Mouse (Mus musculus): ENCODE data around the gene Ddt. TPM values are rescaled to one million over a fixed set of nuclear protein-coding genes. Genes with fewer than 3 reads are reported as not detected.

The Ddt gene
- total and polyA plus RNA-seq, 3 experiments: 10.8 to 108 (median 73.2) TPM

- no peak overlapping the region for H3K4me3 ChIP-seq (ENCODE audit: low read depth, low read length)
- no peaks in the 10 kb centered on the region for H3K9me3 ChIP-seq (replicated peaks)
- no peaks in the 10 kb centered on the region for H3K36me3 ChIP-seq (replicated peaks)
- H3K4me1 ChIP-seq (ENCODE audit: insufficient read depth, low read depth, low read length): 0 out of 2 replicates have a peak, but pooled peaks cover 2% of the 10 kb centered on the region
- peaks cover 30% of the 10 kb centered on the region for H3K27me3 ChIP-seq (ENCODE audit: insufficient read depth, low read length)
- ATAC-seq (ENCODE audit: extremely low read depth, insufficient number of reproducible peaks, low FRiP score, poor library complexity, severe bottlenecking): no peak
- DNase-seq (ENCODE audit: low spot score): no peak
- TF ChIP-seq TAL1 (conservative IDR thresholded peaks at IDR 0.05; ENCODE audit: low read depth, low read length) (no peak), CTCF (IDR thresholded peaks at IDR 0.05; ENCODE audit: low read depth, low read length) (no peak), POLR2AphosphoS5 (IDR thresholded peaks at IDR 0.05; ENCODE audit: insufficient replicate concordance, low read depth, low read length) (no peak), GATA2 (IDR thresholded peaks at IDR 0.05; ENCODE audit: borderline replicate concordance, low read depth, low read length) (no peak), GATA1 (IDR thresholded peaks at IDR 0.05; ENCODE audit: borderline replicate concordance, low read length) (no peak)
These were observed 15.1 kb upstream of the Ddt start for GRCm38 (mm10) chr10:75788277-75788676.

DNA sequence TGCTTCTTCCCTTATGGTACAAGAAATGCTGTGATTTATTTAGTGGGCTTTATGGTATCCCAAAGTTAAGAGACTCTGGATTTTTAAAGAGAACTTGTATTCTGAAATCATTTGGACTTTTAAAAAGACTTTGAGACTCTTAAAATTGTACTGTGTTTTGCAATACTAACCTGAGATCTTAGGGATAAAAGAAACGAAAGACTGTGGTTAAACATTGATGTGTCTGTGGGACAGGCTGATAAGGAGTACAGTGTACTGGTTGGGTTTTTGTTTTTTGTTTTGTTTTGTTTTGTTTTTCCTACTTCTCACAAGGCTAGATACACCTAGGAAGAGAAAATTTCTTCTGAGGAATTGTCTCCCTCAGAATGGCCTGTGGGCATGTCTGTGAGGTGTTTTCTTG lies 12.2 kb upstream of the Ddt start:
- no peak overlapping the region for H3K4me3 ChIP-seq (ENCODE audit: low read depth, low read length)
- peaks cover 5% of the 10 kb centered on the region for H3K4me1 ChIP-seq (ENCODE audit: insufficient read depth, low read depth, low read length)
- TF ChIP-seq GATA1 (IDR thresholded peaks at IDR 0.05; ENCODE audit: borderline replicate concordance, low read length): no peak
- TF ChIP-seq CTCF (IDR thresholded peaks at IDR 0.05; ENCODE audit: low read depth, low read length): no peak
- TF ChIP-seq POLR2AphosphoS5 (IDR thresholded peaks at IDR 0.05; ENCODE audit: insufficient replicate concordance, low read depth, low read length): no peak
- TF ChIP-seq TAL1 (conservative IDR thresholded peaks at IDR 0.05; ENCODE audit: low read depth, low read length): no peak
- TF ChIP-seq GATA2 (IDR thresholded peaks at IDR 0.05; ENCODE audit: borderline replicate concordance, low read depth, low read length): no peak
- no peaks in the 10 kb centered on the region for H3K9me3 ChIP-seq (replicated peaks)
- DNase-seq (ENCODE audit: low spot score): no peak
- ATAC-seq (ENCODE audit: extremely low read depth, insufficient number of reproducible peaks, low FRiP score, poor library complexity, severe bottlenecking): no peak
- no peaks in the 10 kb centered on the region for H3K36me3 ChIP-seq (replicated peaks)
- H3K27me3 ChIP-seq (ENCODE audit: insufficient read depth, low read length): peaks cover 42% of the 10 kb centered on the region

DNA sequence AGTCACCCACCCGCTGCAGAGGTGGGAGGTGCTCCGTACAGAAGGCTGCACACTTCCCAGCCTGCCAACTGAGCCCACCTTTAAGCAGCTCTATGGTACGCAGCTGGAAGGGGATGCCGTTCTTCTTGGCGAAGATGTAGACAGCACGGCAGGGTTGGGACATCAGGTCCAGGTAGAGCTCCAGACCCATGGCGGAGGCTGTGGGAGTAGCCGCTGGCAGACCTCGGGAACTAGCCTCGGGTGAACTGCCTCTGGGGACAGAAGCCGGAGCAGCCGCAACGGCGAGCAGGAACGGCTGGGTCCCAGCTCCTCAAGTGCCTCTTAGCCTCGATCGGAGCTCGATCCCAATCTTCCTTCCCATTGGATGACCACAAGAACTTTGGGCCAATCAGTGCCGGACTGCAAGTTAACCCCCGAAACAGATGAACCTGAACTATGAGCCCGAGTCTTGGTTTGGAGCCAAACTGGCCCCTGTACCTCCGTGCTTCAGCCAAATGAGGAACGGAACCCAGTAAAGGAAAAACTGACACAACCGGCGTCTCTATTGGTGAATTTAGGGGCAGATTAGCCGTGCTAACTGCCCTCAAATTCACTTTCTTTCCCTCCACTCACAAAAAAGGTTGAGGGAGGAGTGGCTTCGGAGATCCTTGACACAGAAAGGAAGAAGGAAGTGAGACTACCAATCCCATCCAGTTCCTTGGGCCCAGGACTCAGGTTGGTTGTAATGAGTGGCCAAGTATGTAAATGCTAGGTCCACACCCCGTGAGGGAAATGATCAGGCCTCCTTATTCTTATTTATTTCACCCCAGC lies 7.8 kb upstream of the Ddt start, which contains the start of the genes Gm20441 and Gstt3:
Gene Gm20441, minus strand, starts transcription at position 186 of the 810 bp plus-strand sequence.
Gene Gstt3, minus strand, starts transcription at position 646 of the 810 bp plus-strand sequence.
- H3K4me1 ChIP-seq (ENCODE audit: insufficient read depth, low read depth, low read length): peaks cover 10% of the 10 kb centered on the region
- no peaks in the 10 kb centered on the region for H3K36me3 ChIP-seq (replicated peaks)
- TF ChIP-seq GATA2 (IDR thresholded peaks at IDR 0.05; ENCODE audit: borderline replicate concordance, low read depth, low read length) (no peak), CTCF (IDR thresholded peaks at IDR 0.05; ENCODE audit: low read depth, low read length) (no peak), POLR2AphosphoS5 (IDR thresholded peaks at IDR 0.05; ENCODE audit: insufficient replicate concordance, low read depth, low read length) (no peak), TAL1 (conservative IDR thresholded peaks at IDR 0.05; ENCODE audit: low read depth, low read length) (no peak), GATA1 (IDR thresholded peaks at IDR 0.05; ENCODE audit: borderline replicate concordance, low read length) (no peak)
- ATAC-seq (ENCODE audit: extremely low read depth, insufficient number of reproducible peaks, low FRiP score, poor library complexity, severe bottlenecking): no peak
- no peaks in the 10 kb centered on the region for H3K9me3 ChIP-seq (replicated peaks)
- peak; percentile 6 for DNase-seq (ENCODE audit: low spot score)
- H3K27me3 ChIP-seq (ENCODE audit: insufficient read depth, low read length): peaks cover 64% of the 10 kb centered on the region
- peak within 1 kb of the TSS; percentile 65 for H3K4me3 ChIP-seq (ENCODE audit: low read depth, low read length)

DNA sequence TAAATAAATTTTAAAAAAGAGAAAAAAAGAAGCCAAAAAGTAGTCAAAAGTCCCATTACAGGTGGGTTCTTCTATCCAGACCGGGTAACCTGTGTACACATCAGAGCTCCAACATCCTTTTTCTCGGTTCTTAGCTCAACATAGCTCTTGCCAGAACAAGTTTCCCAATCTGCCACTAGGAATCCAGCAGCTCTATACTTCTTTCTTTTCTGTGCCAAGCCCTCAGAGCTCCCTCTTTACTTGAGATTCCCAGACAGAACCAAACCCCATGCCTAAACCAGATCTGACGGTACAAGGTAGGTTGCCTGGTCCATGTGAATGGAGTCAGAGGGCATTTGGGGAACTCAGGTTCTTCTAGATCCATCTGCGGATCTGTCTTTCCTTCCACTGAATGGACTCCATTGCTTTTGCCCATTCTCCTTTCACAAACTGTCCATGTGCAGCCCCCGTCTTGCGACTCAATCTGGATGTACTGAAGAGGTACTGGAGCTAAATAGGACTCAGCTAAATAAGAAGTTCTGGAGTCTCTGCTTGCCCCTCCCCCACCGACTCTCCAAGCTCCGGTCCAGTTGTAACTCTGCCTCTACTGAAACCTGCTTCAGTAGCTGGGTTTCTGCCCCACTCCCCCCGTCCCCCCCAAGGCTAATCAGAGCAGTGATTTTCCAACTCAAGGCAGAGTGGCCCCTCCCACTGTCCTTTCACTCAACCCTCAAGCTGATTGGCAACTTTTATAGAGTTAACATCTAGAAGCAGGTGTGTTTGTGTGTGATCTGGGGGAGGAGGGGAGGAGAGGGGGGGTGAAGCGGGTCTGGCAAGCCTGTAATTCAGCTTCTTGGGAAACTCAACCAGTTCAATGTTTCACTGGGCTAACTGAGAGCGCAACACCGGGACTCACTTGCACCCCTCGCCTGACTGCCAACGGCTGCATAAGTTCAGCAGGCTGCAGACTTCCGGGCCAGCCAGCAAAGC lies 6.3 kb upstream of the Ddt start:
- ATAC-seq (ENCODE audit: extremely low read depth, insufficient number of reproducible peaks, low FRiP score, poor library complexity, severe bottlenecking) (no peak), DNase-seq (ENCODE audit: low spot score) (no peak)
- Histone ChIP-seq H3K4me3 (ENCODE audit: low read depth, low read length) (no peak overlapping the region), H3K27me3 (ENCODE audit: insufficient read depth, low read length) (peaks cover 67% of the 10 kb centered on the region), H3K4me1 (ENCODE audit: insufficient read depth, low read depth, low read length) (peaks cover 10% of the 10 kb centered on the region), H3K36me3 (replicated peaks) (no peaks in the 10 kb centered on the region), H3K9me3 (replicated peaks) (no peaks in the 10 kb centered on the region)
- no peak for TF ChIP-seq CTCF (IDR thresholded peaks at IDR 0.05; ENCODE audit: low read depth, low read length)
- TF ChIP-seq TAL1 (conservative IDR thresholded peaks at IDR 0.05; ENCODE audit: low read depth, low read length): no peak
- no peak for TF ChIP-seq GATA1 (IDR thresholded peaks at IDR 0.05; ENCODE audit: borderline replicate concordance, low read length)
- TF ChIP-seq GATA2 (IDR thresholded peaks at IDR 0.05; ENCODE audit: borderline replicate concordance, low read depth, low read length): no peak
- TF ChIP-seq POLR2AphosphoS5 (IDR thresholded peaks at IDR 0.05; ENCODE audit: insufficient replicate concordance, low read depth, low read length): no peak

DNA sequence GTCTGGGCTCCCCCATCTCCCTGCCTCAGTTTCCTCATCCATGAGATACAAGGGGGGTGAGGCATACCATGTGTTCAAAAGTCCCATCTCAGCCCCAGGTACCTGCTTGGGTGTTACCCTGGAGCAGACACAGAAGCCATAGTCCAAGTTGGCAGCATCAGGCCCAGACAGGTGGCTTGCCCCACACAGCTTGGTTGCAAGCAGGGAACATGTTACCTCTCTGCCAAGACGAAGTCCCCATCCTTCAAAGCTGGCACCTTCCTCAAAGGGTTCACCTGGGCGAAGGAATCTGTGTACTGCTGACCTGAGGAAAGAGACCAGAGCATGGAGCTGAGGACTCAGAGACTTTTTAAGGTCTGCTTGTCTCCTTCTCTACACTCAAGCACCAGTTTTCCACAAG lies 4.7 kb upstream of the Ddt start:
- DNase-seq (ENCODE audit: low spot score) (no peak), ATAC-seq (ENCODE audit: extremely low read depth, insufficient number of reproducible peaks, low FRiP score, poor library complexity, severe bottlenecking) (no peak)
- Histone ChIP-seq H3K36me3 (replicated peaks) (no peaks in the 10 kb centered on the region), H3K4me1 (ENCODE audit: insufficient read depth, low read depth, low read length) (peaks cover 21% of the 10 kb centered on the region), H3K9me3 (replicated peaks) (no peaks in the 10 kb centered on the region), H3K4me3 (ENCODE audit: low read depth, low read length) (no peak overlapping the region), H3K27me3 (ENCODE audit: insufficient read depth, low read length) (peaks cover 53% of the 10 kb centered on the region)
- TF ChIP-seq TAL1 (conservative IDR thresholded peaks at IDR 0.05; ENCODE audit: low read depth, low read length) (no peak), GATA2 (IDR thresholded peaks at IDR 0.05; ENCODE audit: borderline replicate concordance, low read depth, low read length) (no peak), POLR2AphosphoS5 (IDR thresholded peaks at IDR 0.05; ENCODE audit: insufficient replicate concordance, low read depth, low read length) (no peak), GATA1 (IDR thresholded peaks at IDR 0.05; ENCODE audit: borderline replicate concordance, low read length) (no peak), CTCF (IDR thresholded peaks at IDR 0.05; ENCODE audit: low read depth, low read length) (no peak)
